Mouse (Mus musculus): ENCODE data around the gene Myh7b. TPM values are rescaled to one million over a fixed set of nuclear protein-coding genes. Genes with fewer than 3 reads are reported as not detected.
A peak's percentile ranks its signal among the peaks of the same experiment; 100 is the strongest.

Myh7b gene
- total RNA-seq, 2 experiments from 2014 or later: 0.88 to 5.0 TPM

DNA sequence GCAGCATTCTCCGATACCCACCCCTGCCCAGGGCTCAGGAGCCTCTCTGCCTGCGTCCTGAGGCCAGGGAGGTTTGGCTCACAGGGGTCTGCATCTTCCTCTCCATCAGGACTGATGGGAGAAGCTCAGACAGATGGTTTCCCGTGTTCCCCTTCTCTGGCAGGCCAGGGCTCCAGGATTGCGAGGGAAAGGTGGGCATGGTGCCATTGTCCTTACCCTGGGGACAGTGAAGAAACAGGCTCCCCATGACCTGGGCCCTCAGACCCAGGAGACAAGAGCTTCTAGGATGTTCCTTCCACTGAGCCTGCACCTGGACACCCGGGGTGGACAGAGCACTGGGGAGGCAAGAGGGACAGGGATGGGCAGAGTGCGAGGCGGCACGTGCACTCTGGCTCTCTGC, 23.6 kb downstream of the Myh7b start:
- DNase-seq: no peak

GRCm38 (mm10) chr2:155635961-155636360, 24.9 kb downstream of the Myh7b start:
- no peak for DNase-seq

DNA sequence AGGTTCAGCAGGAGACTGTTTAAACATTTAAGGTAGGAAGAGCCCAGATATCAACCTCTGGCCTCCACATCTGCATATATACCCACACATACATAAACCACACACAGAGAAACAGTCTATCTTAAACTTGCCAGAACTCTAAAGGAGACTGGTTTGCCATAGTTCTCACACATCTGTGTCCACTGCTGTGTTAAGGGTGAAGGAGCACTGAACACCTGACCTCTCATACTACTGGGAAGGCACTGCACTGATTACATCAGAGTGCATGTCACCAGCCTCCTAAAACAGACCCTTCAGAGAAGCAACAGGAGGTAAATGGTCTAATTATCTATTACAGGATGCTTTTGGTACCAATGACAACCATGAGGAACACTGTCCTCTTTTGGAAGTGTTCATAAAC, 25.9 kb downstream of the Myh7b start:
- no peak for DNase-seq

GRCm38 (mm10) chr2:155637411-155637810, 26.4 kb downstream of the Myh7b start:
- DNase-seq: no peak

DNA sequence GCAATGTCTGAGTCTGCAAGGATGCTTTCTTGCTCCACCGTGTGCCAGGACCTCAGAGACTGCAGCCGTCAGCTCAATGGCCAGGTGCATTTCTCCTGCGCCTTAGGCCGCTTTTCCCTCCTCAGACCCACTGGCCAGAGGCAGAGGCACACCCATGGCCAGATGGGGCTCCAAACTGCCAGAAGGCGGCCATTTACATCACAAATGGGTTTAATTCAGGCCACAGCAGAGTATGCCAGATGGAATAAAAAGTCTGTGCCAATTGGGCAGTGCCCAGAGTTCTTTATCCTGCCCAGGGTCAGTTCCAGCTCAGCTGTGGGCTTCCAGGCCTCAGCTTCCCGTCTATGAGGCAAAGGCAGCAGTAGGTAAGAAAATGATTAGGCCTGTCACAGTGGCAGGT, 29.6 kb downstream of the Myh7b start:
- peak; percentile 51 for DNase-seq

DNA sequence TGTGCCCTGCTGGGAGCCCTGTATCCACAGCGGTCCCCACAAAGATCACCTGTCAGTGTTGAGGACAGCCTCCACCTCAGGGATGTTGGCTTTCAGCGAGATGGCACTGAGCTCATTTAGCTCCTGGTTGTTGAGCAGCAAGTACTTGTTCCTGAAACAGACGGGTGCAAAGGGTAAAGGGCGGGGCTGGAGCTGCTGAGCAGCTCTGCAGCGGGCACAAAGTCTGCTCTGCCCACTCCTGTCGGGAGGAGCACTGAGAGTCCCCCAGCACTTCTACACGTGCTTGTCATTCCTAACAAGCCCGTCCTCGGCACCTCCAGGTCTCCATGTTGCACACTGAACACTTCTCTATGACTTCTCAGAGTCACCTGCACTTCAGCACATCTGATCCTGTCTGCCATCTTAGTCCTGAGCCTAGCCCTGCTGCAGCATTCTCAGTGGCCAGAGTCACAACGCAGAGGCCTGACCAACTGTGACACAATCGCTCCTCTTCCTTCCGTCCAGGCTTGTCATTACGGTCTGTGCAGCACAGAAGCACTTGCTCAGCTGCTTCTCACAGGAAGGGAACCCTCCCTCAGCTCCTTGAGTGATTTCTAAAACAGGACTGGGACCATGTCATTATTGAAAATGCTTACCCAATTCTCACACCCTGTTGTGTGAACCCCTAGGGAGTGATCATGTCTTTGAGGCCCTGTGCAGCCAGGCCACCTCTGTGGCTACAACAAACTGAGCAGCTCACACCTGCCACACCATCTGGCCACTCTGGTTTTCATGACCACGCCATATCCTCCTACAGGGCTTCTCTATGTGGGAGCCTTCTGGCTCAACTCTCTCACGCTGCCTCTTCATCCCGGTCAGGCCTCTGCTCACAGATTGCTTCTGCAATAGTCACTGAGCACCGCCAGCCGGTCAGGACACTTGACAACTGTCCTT, 30.8 kb downstream of the Myh7b start:
- no peak for DNase-seq

GRCm38 (mm10) chr2:155645746-155646145, 34.7 kb downstream of the Myh7b start:
- no peak for DNase-seq

- DNase-seq: no peak
Measured at GRCm38 (mm10) chr2:155652618-155653017, 41.6 kb downstream of the Myh7b start.

DNA sequence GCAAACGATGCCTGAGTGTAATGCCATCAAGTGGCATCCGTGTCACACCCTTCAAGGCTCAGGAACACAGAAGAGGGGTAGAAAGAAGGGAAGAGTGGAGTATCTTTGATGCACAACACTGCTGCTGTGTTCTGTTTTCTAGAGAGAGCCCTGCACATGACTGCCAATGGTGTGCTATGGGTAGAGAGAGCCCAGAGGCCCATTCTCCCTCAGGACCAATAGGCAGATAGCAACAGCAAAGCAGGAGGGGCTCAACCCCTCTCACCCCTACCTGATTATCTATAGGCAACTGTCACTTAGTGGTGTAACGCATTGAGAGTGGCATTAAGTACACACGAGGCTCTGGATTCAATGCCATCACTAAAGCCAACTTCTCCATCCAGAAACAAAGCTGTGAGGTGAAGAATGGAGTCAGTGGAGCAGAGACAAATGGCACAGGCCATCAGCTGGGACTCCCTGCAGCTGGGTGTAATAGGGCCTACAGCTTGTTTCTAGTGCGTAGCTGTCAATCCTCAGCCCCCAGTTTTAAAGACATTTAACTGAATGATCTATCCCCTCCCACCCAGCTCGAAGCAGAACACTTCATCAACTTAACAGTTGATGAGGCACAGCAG, 44.9 kb downstream of the Myh7b start:
- no peak for DNase-seq

- DNase-seq: no peak
Measured at GRCm38 (mm10) chr2:155662390-155662789, 51.4 kb downstream of the Myh7b start.

GRCm38 (mm10) chr2:155663097-155663496, 52.1 kb downstream of the Myh7b start:
- no peak for DNase-seq

GRCm38 (mm10) chr2:155663910-155664460, 53.0 kb downstream of the Myh7b start:
- DNase-seq: no peak

DNA sequence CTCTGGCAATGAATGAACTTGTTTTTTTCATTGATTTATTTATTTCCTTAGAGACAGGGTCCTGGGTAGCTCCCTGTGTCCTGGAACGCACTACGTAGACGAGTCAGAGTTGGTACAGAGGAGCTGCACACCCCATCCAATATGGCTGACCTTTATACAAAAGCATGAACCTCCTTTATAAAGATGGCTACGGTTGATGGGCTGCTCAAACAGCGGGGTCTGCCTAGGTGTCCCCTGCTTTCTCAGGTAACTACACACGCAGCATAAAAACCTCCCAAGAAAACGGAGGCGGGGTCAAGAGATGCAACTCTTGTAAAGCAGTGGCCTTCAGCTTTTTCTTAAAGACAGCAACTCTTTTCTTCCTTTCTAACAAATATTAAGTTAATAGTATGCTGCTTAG, 56.9 kb downstream of the Myh7b start:
- no peak for DNase-seq

GRCm38 (mm10) chr2:155668461-155668860, 57.4 kb downstream of the Myh7b start:
- DNase-seq: no peak

- no peak for DNase-seq
Measured at GRCm38 (mm10) chr2:155671236-155671635, 60.2 kb downstream of the Myh7b start.

GRCm38 (mm10) chr2:155673546-155673945, 62.5 kb downstream of the Myh7b start:
- peak; percentile 33 for DNase-seq

GRCm38 (mm10) chr2:155675118-155675517, 64.1 kb downstream of the Myh7b start:
- DNase-seq: no peak

DNA sequence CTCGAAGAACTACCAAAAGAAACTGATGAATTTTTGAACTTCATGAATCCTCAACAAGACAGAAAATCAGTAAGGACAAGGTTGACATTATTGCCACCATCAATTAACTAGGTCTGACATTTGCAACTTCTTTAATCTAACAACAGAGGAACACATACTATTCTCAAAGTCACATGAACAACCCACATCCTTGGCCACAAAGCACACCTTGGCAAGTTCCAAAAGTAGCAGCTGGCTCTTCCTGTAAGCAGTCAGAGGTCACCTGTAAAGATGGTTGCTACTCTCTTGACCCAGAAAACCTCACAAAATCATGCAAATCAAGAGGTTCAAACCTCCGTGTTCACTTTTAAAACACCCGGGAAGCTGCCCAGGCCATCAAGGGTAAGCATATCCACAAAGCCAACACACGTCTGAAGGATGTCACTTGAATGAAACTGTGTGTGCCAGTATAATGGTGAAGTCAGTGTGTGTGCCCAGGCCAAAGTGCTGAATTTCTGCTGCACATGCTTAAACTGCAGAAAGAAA, 68.6 kb downstream of the Myh7b start:
- no peak for DNase-seq

- DNase-seq: no peak
Measured at GRCm38 (mm10) chr2:155680591-155680990, 69.6 kb downstream of the Myh7b start.

DNA sequence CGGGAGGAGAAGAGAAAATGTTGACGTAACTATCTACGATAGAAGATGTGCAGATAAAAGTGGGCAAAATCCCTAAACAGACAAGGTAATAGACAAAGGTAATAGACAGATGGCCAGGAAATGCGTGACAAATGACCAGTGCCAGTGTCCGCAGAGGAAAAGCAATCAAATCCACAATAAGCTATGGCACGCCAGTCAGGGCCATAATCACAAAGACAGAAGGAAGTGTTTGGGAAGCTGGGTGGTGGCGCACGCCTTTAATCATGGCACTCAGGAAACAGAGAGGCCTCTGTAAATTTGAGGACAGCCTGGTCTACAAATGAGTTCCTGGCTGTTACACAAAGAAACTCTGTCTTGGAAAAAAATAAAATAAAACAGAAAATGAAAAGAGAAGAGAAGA, 70.2 kb downstream of the Myh7b start:
- no peak for DNase-seq

DNA sequence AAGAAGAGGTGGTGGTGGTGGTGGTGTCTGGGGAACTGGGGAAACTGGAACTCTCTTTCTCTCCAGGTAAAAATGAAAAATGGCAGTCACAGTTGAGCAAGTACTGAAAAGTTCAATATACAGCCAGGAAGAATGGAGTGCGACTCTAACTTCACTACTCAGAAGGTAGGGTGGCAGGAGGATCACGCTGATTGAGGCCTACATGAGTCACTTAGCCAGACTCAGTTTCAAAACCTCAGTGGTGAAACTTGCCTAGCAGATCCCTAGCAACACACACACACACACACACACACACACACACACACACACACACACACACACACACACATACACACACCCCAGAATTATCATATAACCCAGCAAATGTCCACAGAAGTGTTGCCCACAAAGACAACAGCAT, 70.9 kb downstream of the Myh7b start:
- no peak for DNase-seq

GRCm38 (mm10) chr2:155683137-155683536, 72.1 kb downstream of the Myh7b start:
- no peak for DNase-seq

DNA sequence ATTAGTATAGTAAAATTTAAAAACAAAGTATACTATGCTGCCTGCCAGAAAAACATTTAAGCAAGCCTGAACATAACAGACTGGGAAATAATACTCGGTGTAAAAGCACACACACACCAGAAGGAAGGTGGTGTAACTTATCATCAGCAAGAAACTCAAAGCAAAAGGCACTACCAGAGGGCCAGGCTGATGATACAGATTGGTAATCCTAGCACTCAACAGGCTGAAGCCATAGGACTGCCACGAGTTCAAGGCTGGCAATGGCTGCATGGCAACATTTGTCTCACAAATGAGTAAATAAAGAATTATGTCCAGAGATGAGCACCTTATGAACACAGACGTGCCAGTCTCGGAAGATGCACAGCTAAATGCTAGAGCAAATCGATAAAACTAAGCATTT, 72.8 kb downstream of the Myh7b start:
- no peak for DNase-seq

Data from gastrocnemius, postnatal 25 days (tissue).